Mouse (Mus musculus) kidney, embryonic 15.5 days (tissue): ENCODE results near the gene Pmp22. TPM values are rescaled to one million over a fixed set of nuclear protein-coding genes. Genes with fewer than 3 reads are reported as not detected.

Experiments
- ATAC-seq: fragments of 200-750 bp; cut with Nextera tagmentation; replicated peaks from 2 replicates; pipeline ENCODE4 v1.8.0; 2017; ENCODE audit warnings: moderate TSS enrichment; ENCODE audit not compliant: low FRiP score
- H3K27ac ChIP-seq: fragments of 300-500 bp; sonication (generic); 2 replicates; pipeline ENCODE4 v1.5.1; 2015; ENCODE audit warnings: mild to moderate bottlenecking, inconsistent platforms
- H3K27me3 ChIP-seq: fragments of 300-500 bp; sonication (generic); 2 replicates; pipeline ENCODE4 v1.6.1; 2015; ENCODE audit warnings: inconsistent platforms
- H3K36me3 ChIP-seq: fragments of 300-500 bp; sonication (generic); 2 replicates; pipeline ENCODE4 v1.6.1; 2015; ENCODE audit warnings: inconsistent platforms
- H3K4me1 ChIP-seq: fragments of 300-500 bp; sonication (generic); 2 replicates; pipeline ENCODE4 v1.6.1; 2015; ENCODE audit warnings: inconsistent platforms
- H3K4me2 ChIP-seq: fragments of 300-500 bp; sonication (generic); 2 replicates; pipeline ENCODE4 v1.6.1; 2015; ENCODE audit warnings: moderate library complexity, mild to moderate bottlenecking, inconsistent platforms
- H3K4me3 ChIP-seq: fragments of 300-500 bp; sonication (generic); replicated peaks from 2 replicates; pipeline ENCODE4 v1.5.1; 2015; ENCODE audit warnings: mild to moderate bottlenecking, inconsistent platforms
- H3K9ac ChIP-seq: fragments of 300-500 bp; sonication (generic); 2 replicates; pipeline ENCODE4 v1.6.1; 2015; ENCODE audit warnings: mild to moderate bottlenecking, inconsistent platforms
- H3K9me3 ChIP-seq: fragments of 300-500 bp; sonication (generic); replicated peaks from 2 replicates; pipeline ENCODE4 v1.6.1; 2016; ENCODE audit warnings: inconsistent platforms
- WGBS: fragments of 180-500 bp; shearing (Covaris S2); methylation state at CpG from one replicate; pipeline ENCODE4 v1.1.7; 2015; ENCODE audit warnings: mixed read lengths; 5-methylcytosine and 5-hydroxymethylcytosine counted together
- polyA plus RNA-seq: library from polyadenylated mRNA; unstranded; fragments of >200 nt; fragmentation: Nextera tagmentation; extraction: Ambion mirVana; gene quantifications from 2 replicates; pipeline ENCODE4 v1.2.1, GENCODE M21; 2015

Pmp22 gene
- polyA plus RNA-seq, 1 experiment from 2014 or later, result 115 TPM

DNA sequence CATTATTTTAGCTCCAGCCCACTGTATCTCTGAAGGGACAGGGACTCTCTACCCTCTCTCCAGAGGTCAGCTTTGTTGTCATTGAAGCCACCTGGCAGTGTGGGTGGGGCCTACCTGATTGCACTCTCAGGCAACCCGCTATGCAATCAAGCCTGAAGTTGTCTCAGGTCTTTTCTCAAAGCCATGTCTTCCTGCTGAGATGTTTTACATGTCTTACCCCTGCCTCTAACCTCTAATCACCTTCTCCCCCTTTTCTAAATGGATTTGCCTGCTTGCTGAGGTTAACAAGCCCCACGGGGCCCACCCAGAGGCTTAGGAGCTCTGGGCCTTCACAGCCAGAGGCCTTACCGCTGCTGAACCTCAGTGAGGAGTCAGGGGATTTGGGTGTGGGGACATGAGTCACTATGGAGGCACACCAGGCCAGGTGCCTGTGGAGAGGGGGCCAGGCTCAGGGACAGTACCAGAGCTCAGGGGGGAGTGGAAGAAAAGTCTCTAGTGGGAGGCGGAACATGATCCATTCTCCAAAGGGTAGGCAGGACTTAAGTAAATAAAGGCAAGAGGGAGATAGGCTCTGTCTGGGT lies 8.1 kb downstream of the Pmp22 start:
- peaks cover 21% of the 10 kb centered on the region for H3K27me3 ChIP-seq
- H3K9me3 ChIP-seq, result no peaks in the 10 kb centered on the region
- peaks cover 39% of the 10 kb centered on the region for H3K4me1 ChIP-seq
- H3K27ac ChIP-seq, result no peak overlapping the region
- H3K36me3 ChIP-seq, result peaks cover 24% of the 10 kb centered on the region; the same call in 1 of the 2 replicates
- no peak for ATAC-seq
- no peak overlapping the region for H3K4me3 ChIP-seq
- no peak overlapping the region for H3K9ac ChIP-seq
- no peak overlapping the region for H3K4me2 ChIP-seq
- WGBS, result 75% methylated on average over 4 of the region's 4 CpGs

DNA sequence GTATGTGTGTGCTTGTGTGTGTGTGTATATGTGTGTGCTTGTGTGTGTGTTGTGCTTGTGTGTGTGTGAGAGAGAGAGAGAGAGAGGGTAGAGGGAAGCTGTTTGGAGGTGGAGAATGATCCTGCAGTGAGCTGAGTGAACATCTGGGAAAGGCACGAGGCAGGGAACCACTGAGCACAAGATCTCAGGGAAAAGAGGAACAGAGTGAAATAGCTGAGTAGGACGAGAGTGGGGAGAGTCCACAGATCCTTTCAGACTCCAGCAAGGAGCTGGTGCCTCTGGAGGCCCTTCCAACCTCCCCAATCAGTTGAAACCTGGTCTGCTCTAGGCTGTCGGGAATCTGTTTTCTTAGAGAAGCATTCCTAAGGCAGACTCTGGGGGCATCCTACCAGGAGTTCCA lies 10.0 kb downstream of the Pmp22 start:
- Histone ChIP-seq H3K27me3 (peaks cover 5% of the 10 kb centered on the region; the same call in 1 of the 2 replicates), H3K4me3 (no peak overlapping the region), H3K9me3 (no peaks in the 10 kb centered on the region), H3K9ac (no peak overlapping the region), H3K4me1 (peaks cover 25% of the 10 kb centered on the region), H3K4me2 (no peak overlapping the region), H3K27ac (no peak overlapping the region), H3K36me3 (peaks cover 32% of the 10 kb centered on the region; the same call in 1 of the 2 replicates)
- 48% methylated on average over 3 of the region's 3 CpGs for WGBS
- ATAC-seq, result no peak

DNA sequence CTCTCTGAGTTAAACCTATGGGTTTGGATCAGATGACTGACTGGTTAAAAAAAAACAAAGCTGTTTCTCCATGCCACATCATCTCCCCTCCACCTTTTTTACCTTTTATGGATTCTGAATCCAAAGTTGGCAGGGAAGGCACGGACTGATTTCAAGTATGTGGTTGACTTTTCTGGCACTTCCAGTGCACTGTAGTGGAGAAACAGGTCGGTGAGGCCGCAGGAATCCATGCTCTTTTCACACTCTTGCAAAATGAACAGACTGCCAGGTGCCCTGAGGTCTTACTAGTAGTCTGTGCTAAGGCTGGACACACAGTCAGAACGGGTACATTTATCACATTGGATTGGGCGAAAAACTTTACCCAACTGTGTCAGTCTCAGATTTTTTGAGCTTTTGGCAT lies 13.5 kb downstream of the Pmp22 start:
- Histone ChIP-seq H3K4me2 (no peak overlapping the region), H3K9me3 (no peaks in the 10 kb centered on the region), H3K27ac (no peak overlapping the region), H3K4me1 (no peaks in the 10 kb centered on the region), H3K4me3 (no peak overlapping the region), H3K9ac (no peak overlapping the region), H3K27me3 (no peaks in the 10 kb centered on the region), H3K36me3 (peaks cover 26% of the 10 kb centered on the region; the same call in 1 of the 2 replicates)
- ATAC-seq, result no peak
- WGBS, result 91% methylated on average over 5 of the region's 5 CpGs

DNA sequence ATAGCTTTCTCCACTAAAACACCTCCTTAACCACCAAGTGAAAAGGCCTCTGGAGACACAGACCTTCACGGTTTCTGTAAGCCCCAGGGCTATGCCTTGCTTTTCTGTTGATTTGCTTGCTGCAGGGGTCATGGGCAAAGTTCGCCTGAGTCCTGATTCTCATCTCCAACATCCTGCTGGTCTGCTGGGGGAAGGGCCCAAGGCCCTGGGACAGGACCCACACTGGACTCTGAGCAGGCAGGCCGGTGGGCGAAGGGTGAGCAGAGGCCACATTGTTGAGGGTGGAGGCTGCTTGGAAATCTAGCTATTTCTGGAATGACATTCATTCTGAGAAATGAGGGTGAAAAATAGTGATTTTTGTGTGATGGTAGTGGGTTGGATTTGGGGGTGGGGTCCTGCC lies 14.0 kb downstream of the Pmp22 start:
- Histone ChIP-seq H3K4me2 (no peak overlapping the region), H3K27ac (no peak overlapping the region), H3K4me1 (no peaks in the 10 kb centered on the region), H3K27me3 (no peaks in the 10 kb centered on the region), H3K36me3 (peaks cover 26% of the 10 kb centered on the region; the same call in 1 of the 2 replicates), H3K4me3 (no peak overlapping the region), H3K9me3 (no peaks in the 10 kb centered on the region), H3K9ac (no peak overlapping the region)
- WGBS, result 71% methylated on average over 4 of the region's 4 CpGs
- ATAC-seq, result no peak

DNA sequence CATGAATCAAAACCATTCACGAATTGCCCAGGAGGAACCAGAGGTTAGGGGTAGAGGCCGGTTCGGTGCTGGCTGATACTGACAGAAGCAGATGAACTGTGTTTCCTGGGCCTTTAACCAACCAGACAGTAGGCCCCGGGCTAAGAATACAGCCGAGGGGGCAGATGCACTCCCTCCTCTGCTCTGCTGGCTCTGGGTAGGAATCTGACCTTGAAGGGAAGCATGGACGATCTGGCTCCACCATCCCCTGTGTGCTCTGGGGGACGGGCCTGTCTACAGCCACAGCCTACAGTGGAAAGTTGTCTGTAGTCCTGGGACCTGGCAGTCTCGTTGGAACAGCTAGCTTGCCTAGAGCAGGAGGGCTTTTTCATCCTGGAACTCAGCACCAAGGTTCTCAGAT lies 14.7 kb downstream of the Pmp22 start:
- Histone ChIP-seq H3K27me3 (no peaks in the 10 kb centered on the region), H3K36me3 (peaks cover 26% of the 10 kb centered on the region; the same call in 1 of the 2 replicates), H3K9me3 (no peaks in the 10 kb centered on the region), H3K4me1 (no peaks in the 10 kb centered on the region), H3K27ac (no peak overlapping the region), H3K9ac (no peak overlapping the region), H3K4me3 (no peak overlapping the region), H3K4me2 (no peak overlapping the region)
- no peak for ATAC-seq
- 70% methylated on average over 8 of the region's 8 CpGs for WGBS

DNA sequence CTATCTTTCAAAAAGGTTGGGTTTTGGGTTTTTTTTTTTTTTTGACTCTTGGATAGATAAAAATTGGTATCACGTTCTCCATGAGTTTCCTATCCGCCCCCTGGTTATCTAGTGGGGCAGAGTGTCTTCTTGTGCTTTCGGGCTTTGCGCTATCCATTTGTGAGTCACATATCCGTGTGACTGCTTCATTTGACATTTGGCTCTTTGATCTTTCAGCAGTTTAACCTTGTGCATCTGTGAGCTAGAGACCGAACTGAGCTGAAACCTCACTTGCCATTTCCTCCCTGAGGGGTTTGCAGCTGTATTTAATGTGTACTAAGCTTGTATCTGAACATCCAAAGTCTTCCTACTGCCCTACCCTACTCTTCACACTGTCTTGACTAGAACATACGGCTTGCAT lies 17.8 kb downstream of the Pmp22 start:
- Histone ChIP-seq H3K9me3 (no peaks in the 10 kb centered on the region), H3K27ac (no peak overlapping the region), H3K4me1 (no peaks in the 10 kb centered on the region), H3K36me3 (peaks cover 23% of the 10 kb centered on the region; the same call in 1 of the 2 replicates), H3K9ac (no peak overlapping the region), H3K4me2 (no peak overlapping the region), H3K4me3 (no peak overlapping the region), H3K27me3 (no peaks in the 10 kb centered on the region)
- no peak for ATAC-seq
- 51% methylated on average over 7 of the region's 7 CpGs for WGBS

DNA sequence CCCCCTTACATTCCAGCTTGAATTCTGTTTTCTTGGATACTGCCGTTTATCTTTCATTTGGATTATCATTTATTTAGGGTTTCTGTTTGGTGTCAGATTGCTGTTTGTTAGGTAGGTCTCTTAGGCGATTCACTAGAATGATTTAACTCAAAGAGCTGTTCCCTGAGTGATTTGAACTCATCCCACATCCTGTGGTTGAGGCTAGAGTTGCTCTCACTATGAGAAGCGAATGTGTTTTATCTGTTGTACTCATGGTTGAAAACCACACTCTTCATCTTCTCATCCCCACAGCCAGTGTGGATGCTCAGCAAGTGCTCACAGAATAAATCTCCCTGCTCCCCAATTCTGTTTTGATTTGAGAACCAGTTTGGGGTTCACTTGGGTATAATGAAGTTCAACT lies 19.5 kb downstream of the Pmp22 start:
- no peak overlapping the region for H3K27ac ChIP-seq
- no peaks in the 10 kb centered on the region for H3K4me1 ChIP-seq
- ATAC-seq, result no peak
- no peak overlapping the region for H3K4me2 ChIP-seq
- H3K27me3 ChIP-seq, result no peaks in the 10 kb centered on the region
- H3K9me3 ChIP-seq, result no peaks in the 10 kb centered on the region
- no peak overlapping the region for H3K9ac ChIP-seq
- 82% methylated on average over 3 of the region's 3 CpGs for WGBS
- H3K36me3 ChIP-seq, result peaks cover 33% of the 10 kb centered on the region
- no peak overlapping the region for H3K4me3 ChIP-seq

DNA sequence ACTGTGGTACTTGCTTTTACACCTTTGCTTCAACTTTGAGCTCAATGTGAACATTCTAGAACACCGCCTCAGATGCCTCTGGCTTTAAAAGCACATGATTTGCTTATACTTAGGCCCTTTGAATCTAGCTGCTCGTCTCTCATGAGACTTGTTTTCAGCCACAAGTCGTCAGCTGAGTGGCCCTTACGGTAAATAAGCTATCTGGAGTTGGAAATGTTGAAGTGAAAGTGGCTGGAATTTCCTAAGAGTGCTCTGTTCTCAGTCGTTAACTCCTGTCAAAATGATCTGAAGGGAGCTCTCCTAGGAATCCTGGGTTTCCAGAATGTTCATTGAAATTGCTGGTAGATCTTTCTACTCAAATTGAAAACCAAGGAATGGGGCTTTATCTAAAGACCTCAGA lies 23.1 kb downstream of the Pmp22 start:
- no peak overlapping the region for H3K4me2 ChIP-seq
- H3K4me3 ChIP-seq, result no peak overlapping the region
- peaks cover 47% of the 10 kb centered on the region for H3K36me3 ChIP-seq
- WGBS, result 78% methylated on average over 5 of the region's 5 CpGs
- H3K4me1 ChIP-seq, result no peaks in the 10 kb centered on the region
- no peak overlapping the region for H3K27ac ChIP-seq
- no peaks in the 10 kb centered on the region for H3K9me3 ChIP-seq
- H3K9ac ChIP-seq, result no peak overlapping the region
- H3K27me3 ChIP-seq, result no peaks in the 10 kb centered on the region
- ATAC-seq, result no peak

DNA sequence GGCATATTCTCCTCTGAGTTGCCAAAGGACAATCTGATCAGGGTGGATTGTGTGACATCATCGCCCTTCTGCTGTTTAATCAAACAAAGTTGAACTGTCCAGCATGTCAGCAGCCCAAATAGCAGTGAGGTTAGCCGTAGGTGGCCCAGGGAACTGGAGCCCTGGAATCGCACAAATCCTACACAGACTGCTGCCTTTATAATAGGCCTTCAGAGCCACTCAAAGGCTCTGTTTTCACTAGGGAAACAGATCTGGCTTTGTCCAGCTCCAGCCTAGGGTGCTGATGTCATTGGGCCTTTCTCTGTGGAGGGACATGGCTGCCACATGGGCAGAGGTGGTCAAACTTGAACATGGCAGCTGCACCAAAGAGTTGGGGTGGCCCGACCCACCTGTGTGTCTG lies 28.3 kb downstream of the Pmp22 start:
- H3K4me1 ChIP-seq, result no peaks in the 10 kb centered on the region
- H3K9me3 ChIP-seq, result no peaks in the 10 kb centered on the region
- no peak overlapping the region for H3K4me3 ChIP-seq
- peaks cover 56% of the 10 kb centered on the region for H3K36me3 ChIP-seq
- H3K27me3 ChIP-seq, result no peaks in the 10 kb centered on the region
- H3K27ac ChIP-seq, result no peak overlapping the region
- no peak overlapping the region for H3K4me2 ChIP-seq
- H3K9ac ChIP-seq, result no peak overlapping the region
- 81% methylated on average over 4 of the region's 4 CpGs for WGBS
- no peak for ATAC-seq

DNA sequence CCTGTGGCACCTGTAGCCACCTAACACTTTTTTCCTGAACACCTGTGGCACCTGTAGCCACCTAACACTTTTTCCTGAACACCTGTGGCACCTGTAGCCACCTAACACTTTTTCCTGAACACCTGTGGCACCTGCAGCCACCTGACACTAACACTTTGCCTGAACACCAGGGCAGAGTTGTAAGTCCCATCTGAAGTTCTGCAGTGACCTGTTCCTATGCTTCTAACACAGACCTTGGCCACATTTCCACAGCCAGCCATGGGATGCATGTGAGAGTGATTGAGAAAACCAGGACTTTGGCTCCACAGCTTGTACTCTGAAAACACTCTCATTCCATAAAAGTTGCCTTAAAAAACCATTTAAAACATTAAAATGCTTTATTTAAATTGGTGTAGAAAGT lies 32.1 kb downstream of the Pmp22 start:
- no peak overlapping the region for H3K4me3 ChIP-seq
- no peaks in the 10 kb centered on the region for H3K4me1 ChIP-seq
- H3K27ac ChIP-seq, result no peak overlapping the region
- no peak overlapping the region for H3K9ac ChIP-seq
- H3K9me3 ChIP-seq, result no peaks in the 10 kb centered on the region
- no peak overlapping the region for H3K4me2 ChIP-seq
- H3K27me3 ChIP-seq, result no peaks in the 10 kb centered on the region
- H3K36me3 ChIP-seq, result peaks cover 25% of the 10 kb centered on the region
- no peak for ATAC-seq

DNA sequence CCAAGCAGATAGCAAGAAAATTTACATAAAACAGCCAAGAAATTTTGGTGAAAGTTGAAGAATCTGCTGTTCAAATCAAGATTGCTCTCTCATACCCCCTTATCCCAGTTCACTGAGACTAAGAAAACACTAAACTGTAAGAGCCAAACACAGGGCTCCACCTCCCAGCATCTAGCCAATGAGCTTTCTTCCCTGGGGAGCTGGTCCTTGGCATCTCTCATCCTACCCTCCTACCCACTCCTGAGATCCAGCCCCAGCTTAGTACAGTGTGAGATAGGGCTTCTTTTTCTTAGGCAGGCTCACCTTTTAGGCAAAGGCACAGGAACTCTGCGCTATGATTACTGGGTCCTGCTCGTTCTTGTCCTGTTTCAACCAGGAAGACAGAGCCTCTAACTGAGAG lies 34.0 kb downstream of the Pmp22 start:
- Histone ChIP-seq H3K4me2 (no peak overlapping the region), H3K27ac (no peak overlapping the region), H3K9me3 (no peaks in the 10 kb centered on the region), H3K4me1 (no peaks in the 10 kb centered on the region), H3K4me3 (no peak overlapping the region), H3K27me3 (no peaks in the 10 kb centered on the region), H3K36me3 (peaks cover 19% of the 10 kb centered on the region), H3K9ac (no peak overlapping the region)
- WGBS, result 84% methylated on average over 2 of the region's 2 CpGs
- no peak for ATAC-seq

DNA sequence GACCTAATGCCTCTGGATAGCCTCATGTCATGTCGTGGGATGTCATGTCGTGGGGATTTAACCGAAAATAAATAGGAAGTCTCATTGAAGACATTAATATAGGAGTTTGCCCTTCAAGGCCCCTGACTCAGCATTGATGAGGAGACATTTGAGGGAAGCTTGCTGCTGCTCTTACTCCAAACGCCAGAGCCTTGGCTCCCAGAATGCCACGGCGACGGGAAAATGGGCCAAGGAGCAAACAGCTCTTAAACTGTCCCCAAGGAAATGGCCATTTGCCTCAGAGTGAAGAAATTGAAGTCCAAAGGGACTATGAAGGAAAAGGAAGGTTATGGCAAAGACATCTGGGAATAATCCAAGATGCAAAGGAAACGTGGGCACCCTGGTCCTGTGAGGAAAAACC lies 34.8 kb downstream of the Pmp22 start:
- ATAC-seq, result no peak
- Histone ChIP-seq H3K4me2 (no peak overlapping the region), H3K9me3 (no peaks in the 10 kb centered on the region), H3K36me3 (peaks cover 11% of the 10 kb centered on the region), H3K27me3 (no peaks in the 10 kb centered on the region), H3K4me3 (no peak overlapping the region), H3K4me1 (peaks cover 3% of the 10 kb centered on the region; the same call in 1 of the 2 replicates), H3K27ac (no peak overlapping the region), H3K9ac (no peak overlapping the region)
- WGBS, result 80% methylated on average over 8 of the region's 8 CpGs

DNA sequence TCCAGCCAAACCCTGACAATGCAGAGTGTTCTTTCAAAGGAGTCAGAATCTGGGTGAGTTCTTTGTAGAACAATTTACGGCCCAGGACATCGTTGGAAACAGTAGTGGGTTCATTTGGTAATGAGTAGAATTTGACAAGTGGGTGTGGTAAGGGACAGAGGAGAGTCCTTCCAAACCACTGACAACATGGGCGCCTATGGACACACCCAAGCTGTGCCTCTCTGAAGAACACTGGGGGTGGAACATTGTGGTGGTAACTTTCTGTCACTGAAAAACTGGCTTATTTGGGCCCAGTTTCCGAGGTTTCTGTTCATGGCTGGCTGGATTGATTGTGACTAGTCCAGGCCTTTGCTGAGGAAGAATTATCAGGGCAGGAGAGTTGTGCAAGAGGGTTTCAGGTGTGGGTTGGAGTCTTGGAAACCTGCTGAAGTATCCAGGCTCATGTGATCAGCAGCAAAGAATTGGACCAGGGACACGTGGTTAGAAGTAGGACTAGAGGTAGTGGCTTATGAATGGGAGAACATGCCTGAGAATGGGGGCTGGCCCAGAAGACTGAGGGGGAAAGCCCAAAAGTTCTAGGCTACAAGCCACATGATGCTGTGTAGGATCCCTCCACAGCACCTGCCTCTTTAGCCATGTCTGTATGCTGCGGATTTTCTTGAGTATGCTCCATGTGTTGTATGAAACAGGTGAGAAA lies 35.4 kb downstream of the Pmp22 start:
- Histone ChIP-seq H3K27ac (no peak overlapping the region), H3K27me3 (no peaks in the 10 kb centered on the region), H3K4me1 (peaks cover 9% of the 10 kb centered on the region; the same call in 1 of the 2 replicates), H3K4me3 (no peak overlapping the region), H3K9me3 (no peaks in the 10 kb centered on the region), H3K36me3 (peaks cover 5% of the 10 kb centered on the region), H3K9ac (no peak overlapping the region), H3K4me2 (no peak overlapping the region)
- WGBS, result 75% methylated on average over 6 of the region's 6 CpGs
- ATAC-seq, result no peak
